Mouse (Mus musculus): ENCODE measurements around the gene 2010315B03Rik. TPM values are rescaled to one million over a fixed set of nuclear protein-coding genes. Genes with fewer than 3 reads are reported as not detected.
"Not testable (repeated sequence)": the region's sequence is repeated elsewhere in the genome, so short reads cannot be mapped to it uniquely, and the experiment has no call there.

The 2010315B03Rik gene
- polyA plus RNA-seq, 1 experiment from 2014 or later: 11.5 TPM

- Histone ChIP-seq H3K9ac (replicated peaks) (no peak overlapping the region), H3K36me3 (no peaks in the 10 kb centered on the region), H3K4me2 (no peak overlapping the region), H3K9me3 (replicated peaks) (no peaks in the 10 kb centered on the region), H3K27me3 (replicated peaks) (no peaks in the 10 kb centered on the region), H3K4me3 (replicated peaks) (no peak overlapping the region), H3K4me1 (peaks cover 4% of the 10 kb centered on the region; the same call in 1 of the 2 replicates), H3K27ac (replicated peaks) (no peak overlapping the region)
- no peak for ATAC-seq (ENCODE audit: low FRiP score)
- 91% methylated on average over 4 of the region's 4 CpGs for whole genome bisulfite sequencing
Measured at GRCm38 (mm10) chr9:124262987-124263717, 49.3 kb downstream of the 2010315B03Rik start.

GRCm38 (mm10) chr9:124258067-124258556, 54.4 kb downstream of the 2010315B03Rik start:
- Histone ChIP-seq H3K4me3 (replicated peaks) (no peak overlapping the region), H3K9me3 (replicated peaks) (0 out of 2 replicates have a peak, but pooled peaks cover 9% of the 10 kb centered on the region)

GRCm38 (mm10) chr9:124257200-124258066, 55.1 kb downstream of the 2010315B03Rik start:
- Histone ChIP-seq H3K4me1 (no peaks in the 10 kb centered on the region), H3K27ac (replicated peaks) (no peak overlapping the region), H3K27me3 (replicated peaks) (no peaks in the 10 kb centered on the region), H3K9ac (replicated peaks) (no peak overlapping the region), H3K4me2 (no peak overlapping the region), H3K36me3 (no peaks in the 10 kb centered on the region), H3K9me3 (replicated peaks) (0 out of 2 replicates have a peak, but pooled peaks cover 9% of the 10 kb centered on the region), H3K4me3 (replicated peaks) (no peak overlapping the region)
- WGBS: 54% methylated on average over 1 of the region's 1 CpGs
- ATAC-seq (ENCODE audit: low FRiP score): peak; percentile 45; the same call in 1 of the 2 replicates

More at GRCm38 (mm10) chr9:124258067-124258556, 54.4 kb downstream of the 2010315B03Rik start:
- no peak for ATAC-seq (ENCODE audit: low FRiP score)
- WGBS: 82% methylated on average over 4 of the region's 4 CpGs
- Histone ChIP-seq H3K36me3 (no peaks in the 10 kb centered on the region), H3K4me1 (no peaks in the 10 kb centered on the region), H3K4me2 (peak overlapping the region; percentile 23; the same call in 1 of the 2 replicates), H3K9ac (replicated peaks) (no peak overlapping the region), H3K27me3 (replicated peaks) (no peaks in the 10 kb centered on the region), H3K27ac (replicated peaks) (no peak overlapping the region)

GRCm38 (mm10) chr9:124256271-124257199, 56.0 kb downstream of the 2010315B03Rik start:
- not testable (repeated sequence) for H3K9ac ChIP-seq (replicated peaks); H3K9me3 ChIP-seq (replicated peaks); H3K27me3 ChIP-seq (replicated peaks); H3K36me3 ChIP-seq; H3K4me1 ChIP-seq; H3K4me3 ChIP-seq (replicated peaks); H3K4me2 ChIP-seq; H3K27ac ChIP-seq (replicated peaks)
- WGBS: 16% methylated on average over 1 of the region's 1 CpGs
- peak; percentile 73; the same call in 1 of the 2 replicates for ATAC-seq (ENCODE audit: low FRiP score)

- no peak for ATAC-seq (ENCODE audit: low FRiP score)
Measured at GRCm38 (mm10) chr9:124251438-124251837, 61.1 kb downstream of the 2010315B03Rik start.

More at GRCm38 (mm10) chr9:124251438-124251837, 61.1 kb downstream of the 2010315B03Rik start:
- no peak overlapping the region for H3K4me3 ChIP-seq (replicated peaks)
- H3K36me3 ChIP-seq: no peaks in the 10 kb centered on the region
- H3K9me3 ChIP-seq (replicated peaks): 0 out of 2 replicates have a peak, but pooled peaks cover 2% of the 10 kb centered on the region
- no peaks in the 10 kb centered on the region for H3K4me1 ChIP-seq
- H3K27me3 ChIP-seq (replicated peaks): no peaks in the 10 kb centered on the region
- H3K9ac ChIP-seq (replicated peaks): no peak overlapping the region
- no peak overlapping the region for H3K4me2 ChIP-seq
- H3K27ac ChIP-seq (replicated peaks): no peak overlapping the region

Other genes starting within 250 kb of the 2010315B03Rik start
- 0.28 and 1.9 TPM in 2 replicates for gene Ccr2, start 210.7 kb downstream of the 2010315B03Rik start, polyA plus RNA-seq (2015; fragmentation: Nextera tagmentation; extraction: Ambion mirVana)
- gene Ccr5, start 191.2 kb downstream of the 2010315B03Rik start, polyA plus RNA-seq (2015; fragmentation: Nextera tagmentation; extraction: Ambion mirVana): 0.86 and 0.95 TPM in 2 replicates
- gene Ppp2r3d, start 164.2 kb upstream of the 2010315B03Rik start, polyA plus RNA-seq (2015; fragmentation: Nextera tagmentation; extraction: Ambion mirVana): 153 and 158 TPM in 2 replicates
- gene Gm21836, start 181.1 kb upstream of the 2010315B03Rik start, polyA plus RNA-seq (2015; fragmentation: Nextera tagmentation; extraction: Ambion mirVana): not detected in 2 replicates